ENCODE assay signal across 11 mouse cellular contexts in the genomic region with DNA sequence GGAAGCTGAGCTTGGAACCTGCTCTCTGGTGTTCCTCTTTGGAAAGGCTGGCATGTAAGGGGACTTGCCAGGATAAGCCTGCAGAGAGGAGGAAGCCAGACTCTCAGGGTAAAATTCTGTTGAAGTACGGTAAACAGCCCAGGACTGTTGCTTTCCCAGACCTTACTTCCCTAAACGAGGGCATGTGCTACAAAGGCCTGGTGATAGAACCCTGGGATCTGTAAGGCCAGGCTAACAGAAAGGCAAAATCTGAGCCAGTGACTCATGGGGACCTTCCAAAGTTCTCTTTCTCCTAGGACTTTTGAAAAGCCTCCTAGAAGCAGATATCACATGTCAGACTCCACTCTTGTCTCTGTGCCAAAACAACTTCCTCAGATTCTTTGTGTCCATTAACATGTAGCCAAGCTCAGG.
DNase-seq lines count a peak whose midpoint lies in the region; ATAC-seq and TF ChIP-seq lines count a peak whose summit lies in the region.
"Had no signal": no experiment of that assay in that cellular context is flagged by ENCODE, and none has a peak within 500 bp of the region (broad histone marks: within the 10 kb centered on the region; RNA-seq: fewer than 3 reads in every experiment).

No protein-coding gene starts in this region.

- H3K9me3 ChIP-seq in heart, embryonic 11.5 days (replicated peaks; ENCODE audit: control insufficient read depth, low read length): no peaks in the 10 kb centered on the region
- no peaks in the 10 kb centered on the region for H3K9me3 ChIP-seq in midbrain, postnatal 0 days (ENCODE audit: low read length)
- no peaks in the 10 kb centered on the region for H3K9me3 ChIP-seq in midbrain, embryonic 16.5 days (replicated peaks; ENCODE audit: control insufficient read depth, low read length, poor library complexity, severe bottlenecking)
- H3K9me3 ChIP-seq in lung, embryonic 15.5 days: no peaks in the 10 kb centered on the region
- H3K9me3 ChIP-seq: neural tube, embryonic 12.5 days had no signal

- H3K27ac ChIP-seq in heart, embryonic 11.5 days (ENCODE audit: low read depth, low read length): no peak overlapping the region
- H3K27ac ChIP-seq in midbrain, postnatal 0 days (ENCODE audit: low read depth, low read length): no peak overlapping the region
- no peak overlapping the region for H3K27ac ChIP-seq in midbrain, embryonic 16.5 days (ENCODE audit: low read length)
- no peak overlapping the region for H3K27ac ChIP-seq in lung, embryonic 15.5 days
- H3K27ac ChIP-seq: neural tube, embryonic 12.5 days had no signal

- no peaks in the 10 kb centered on the region for H3K36me3 ChIP-seq in heart, embryonic 11.5 days (ENCODE audit: control insufficient read depth, insufficient read depth, low read length)
- H3K36me3 ChIP-seq in midbrain, postnatal 0 days (ENCODE audit: insufficient read depth, low read length): no peaks in the 10 kb centered on the region
- no peaks in the 10 kb centered on the region for H3K36me3 ChIP-seq in midbrain, embryonic 16.5 days (ENCODE audit: control insufficient read depth, insufficient read depth, low read length)
- no peaks in the 10 kb centered on the region for H3K36me3 ChIP-seq in lung, embryonic 15.5 days
- H3K36me3 ChIP-seq: neural tube, embryonic 12.5 days had no signal

- ATAC-seq in heart, embryonic 11.5 days (replicated peaks; ENCODE audit: insufficient number of reproducible peaks, low FRiP score, low TSS enrichment): no peak
- no peak for ATAC-seq in midbrain, postnatal 0 days (ENCODE audit: low FRiP score)
- no peak for ATAC-seq in midbrain, embryonic 16.5 days
- ATAC-seq in lung, embryonic 15.5 days (ENCODE audit: borderline replicate concordance, extremely low read depth, low FRiP score, low TSS enrichment): 0 out of 2 replicates have a peak, but pooled peaks have one; percentile 19
- no peak for ATAC-seq in erythroblast, adult 5-6 weeks (replicated peaks; ENCODE audit: low FRiP score, poor library complexity, severe bottlenecking)
- ATAC-seq: hindbrain, embryonic 16.5 days had no signal

- no peak for TF ChIP-seq CTCF in midbrain, postnatal 0 days (IDR thresholded peaks at IDR 0.05)

- DNase-seq in heart, adult 11 months: peak; percentile 95
- peak; percentile 9 for DNase-seq in midbrain, postnatal 0 days (ENCODE audit: low spot score)
- peak; percentile 37 for DNase-seq in skeletal muscle tissue, adult 2 months (ENCODE audit: low read depth, low spot score)
- DNase-seq in yolk sac, embryonic 10.5 days (ENCODE audit: low spot score): no peak

- WGBS in heart, embryonic 11.5 days (ENCODE audit: insufficient replicate concordance): 55% methylated on average over 2 of the region's 2 CpGs
- WGBS in midbrain, postnatal 0 days: 78% methylated on average over 2 of the region's 2 CpGs
- WGBS in midbrain, embryonic 16.5 days: 73% methylated on average over 2 of the region's 2 CpGs
- 54% methylated on average over 2 of the region's 2 CpGs for WGBS in lung, embryonic 15.5 days

- no peaks in the 10 kb centered on the region for H3K27me3 ChIP-seq in heart, embryonic 11.5 days (ENCODE audit: control insufficient read depth, insufficient read depth, low read length)
- H3K27me3 ChIP-seq in midbrain, postnatal 0 days (ENCODE audit: insufficient read depth, low read length): no peaks in the 10 kb centered on the region
- H3K27me3 ChIP-seq in midbrain, embryonic 16.5 days (ENCODE audit: control insufficient read depth, insufficient read depth, low read depth, low read length): no peaks in the 10 kb centered on the region
- no peaks in the 10 kb centered on the region for H3K27me3 ChIP-seq in lung, embryonic 15.5 days
- H3K27me3 ChIP-seq: neural tube, embryonic 12.5 days had no signal

- no peaks in the 10 kb centered on the region for H3K4me1 ChIP-seq in heart, embryonic 11.5 days (ENCODE audit: control insufficient read depth, insufficient read depth, low read length)
- no peaks in the 10 kb centered on the region for H3K4me1 ChIP-seq in midbrain, postnatal 0 days (ENCODE audit: insufficient read depth, low read length)
- H3K4me1 ChIP-seq in midbrain, embryonic 16.5 days (ENCODE audit: control insufficient read depth, insufficient read depth, low read length): no peaks in the 10 kb centered on the region
- H3K4me1 ChIP-seq in lung, embryonic 15.5 days: no peaks in the 10 kb centered on the region
- H3K4me1 ChIP-seq: neural tube, embryonic 12.5 days had no signal

- no peak overlapping the region for H3K4me3 ChIP-seq in heart, embryonic 11.5 days (ENCODE audit: low read depth, low read length)
- no peak overlapping the region for H3K4me3 ChIP-seq in midbrain, postnatal 0 days (ENCODE audit: low read depth, low read length)
- no peak overlapping the region for H3K4me3 ChIP-seq in midbrain, embryonic 16.5 days (ENCODE audit: low read depth, low read length)
- H3K4me3 ChIP-seq in lung, embryonic 15.5 days: no peak overlapping the region
- H3K4me3 ChIP-seq: erythroblast, embryonic 14.5 days; neural tube, embryonic 12.5 days had no signal

- no peak overlapping the region for H3K9ac ChIP-seq in heart, embryonic 11.5 days (ENCODE audit: low read depth, low read length)
- H3K9ac ChIP-seq in midbrain, postnatal 0 days (replicated peaks; ENCODE audit: low read length, poor library complexity, severe bottlenecking): no peak overlapping the region
- H3K9ac ChIP-seq in midbrain, embryonic 16.5 days (ENCODE audit: low read depth, low read length): no peak overlapping the region
- H3K9ac ChIP-seq in lung, embryonic 15.5 days: no peak overlapping the region
- H3K9ac ChIP-seq: neural tube, embryonic 12.5 days had no signal

- no peak overlapping the region for H3K4me2 ChIP-seq in heart, embryonic 11.5 days
- H3K4me2 ChIP-seq in midbrain, postnatal 0 days (ENCODE audit: low read depth, low read length, poor library complexity, severe bottlenecking): no peak overlapping the region
- H3K4me2 ChIP-seq in midbrain, embryonic 16.5 days (ENCODE audit: low read length): no peak overlapping the region
- no peak overlapping the region for H3K4me2 ChIP-seq in lung, embryonic 15.5 days
- H3K4me2 ChIP-seq: neural tube, embryonic 12.5 days had no signal
